ENCODE assay signal across 8 mouse cellular contexts in the genomic region with DNA sequence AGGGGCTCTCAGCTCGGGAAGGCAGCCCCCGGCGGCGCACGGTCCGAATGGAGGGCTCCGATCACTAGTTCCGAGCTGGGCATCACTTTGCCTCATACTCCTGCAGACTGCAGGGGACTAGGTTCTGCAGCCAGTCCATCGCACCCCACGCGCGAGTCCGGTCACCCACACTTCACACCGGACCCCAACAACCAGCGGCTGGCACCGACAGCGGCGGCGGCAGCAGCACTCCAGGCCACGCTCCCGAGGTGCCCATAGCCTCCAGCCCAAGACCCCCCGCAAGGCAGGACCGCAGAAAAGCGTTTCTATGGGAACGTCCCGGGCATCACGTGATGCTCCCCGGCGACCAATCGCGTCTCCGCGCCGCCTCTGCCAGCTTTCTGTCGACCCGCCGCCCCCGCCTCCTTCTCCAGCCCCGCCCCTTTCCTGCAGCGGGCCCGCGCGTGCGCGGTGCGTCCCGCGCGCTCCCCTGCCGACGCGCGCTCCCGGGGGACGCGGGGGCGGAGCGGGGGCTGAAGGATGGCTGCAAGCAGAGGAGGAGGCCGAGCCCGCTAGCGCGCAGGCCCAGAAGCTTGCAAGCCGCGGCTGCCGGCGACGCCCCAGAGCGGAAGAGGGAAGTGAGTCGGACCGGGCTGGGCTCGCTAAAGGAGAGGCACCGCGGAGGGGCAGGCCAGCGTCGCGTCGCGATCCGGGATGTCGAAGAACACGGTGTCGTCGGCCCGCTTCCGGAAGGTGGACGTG. TPM values are rescaled to one million over a fixed set of nuclear protein-coding genes. Genes with fewer than 3 reads are reported as not detected.
DNase-seq lines count a peak whose midpoint lies in the region; ATAC-seq lines count a peak whose summit lies in the region.

A gene (minus strand): TSS at position 320 of the 741 bp plus-strand sequence.
A gene (plus strand): TSS at position 511 of the 741 bp plus-strand sequence.

- peak within 1 kb of the TSS; percentile 98 for H3K9ac ChIP-seq in heart, embryonic 13.5 days
- H3K9ac ChIP-seq in liver, embryonic 12.5 days: peak within 1 kb of the TSS; percentile 93
- H3K9ac ChIP-seq in stomach, embryonic 15.5 days: peak within 1 kb of the TSS; percentile 96

- DNase-seq in CD4-positive, CD25-positive, alpha-beta regulatory T cell, adult 2 months (ENCODE audit: low read depth, low spot score): peak; percentile 99
- peak; percentile 19 for DNase-seq in fat pad, adult 2 months (ENCODE audit: extremely low read depth, low read depth, low spot score)
- peak; percentile 98 for DNase-seq in kidney, postnatal 10 days
- DNase-seq in natural killer cell, adult 2 months (ENCODE audit: low spot score in 2 of 2): peak; percentile 96 to 98

- ATAC-seq in heart, embryonic 13.5 days (ENCODE audit: extremely low read depth, insufficient number of reproducible peaks, low FRiP score, low TSS enrichment): peak; percentile 93
- peak; percentile 98 for ATAC-seq in liver, embryonic 12.5 days
- ATAC-seq in stomach, embryonic 15.5 days (ENCODE audit: insufficient read depth, low FRiP score, low read depth): peak; percentile 98

- H3K4me3 ChIP-seq in brown adipose tissue, adult 24 weeks (ENCODE audit: insufficient read depth, low read depth, low read length): peak within 1 kb of the TSS; percentile 98
- peak within 1 kb of the TSS; percentile 90 for H3K4me3 ChIP-seq in heart, embryonic 13.5 days
- H3K4me3 ChIP-seq in liver, embryonic 12.5 days: peak within 1 kb of the TSS; percentile 79
- H3K4me3 ChIP-seq in stomach, embryonic 15.5 days (replicated peaks): peak within 1 kb of the TSS; percentile 98

- peak within 1 kb of the TSS; percentile 85 for H3K27ac ChIP-seq in brown adipose tissue, adult 24 weeks (replicated peaks; ENCODE audit: low read depth, low read length)
- H3K27ac ChIP-seq in heart, embryonic 13.5 days (replicated peaks): peak within 1 kb of the TSS; percentile 94
- H3K27ac ChIP-seq in liver, embryonic 12.5 days: peak within 1 kb of the TSS; percentile 83
- peak within 1 kb of the TSS; percentile 90 for H3K27ac ChIP-seq in stomach, embryonic 15.5 days

- peaks cover 12% of the 10 kb centered on the region for H3K27me3 ChIP-seq in heart, embryonic 13.5 days (replicated peaks)
- H3K27me3 ChIP-seq in liver, embryonic 12.5 days (replicated peaks): peaks cover 27% of the 10 kb centered on the region
- no peaks in the 10 kb centered on the region; the same call in 1 of the 2 replicates for H3K27me3 ChIP-seq in stomach, embryonic 15.5 days (replicated peaks)

- under 1% methylated on average over 86 of the region's 86 CpGs for WGBS in heart, embryonic 13.5 days
- WGBS in liver, embryonic 12.5 days (ENCODE audit: insufficient replicate concordance): 1% methylated on average over 86 of the region's 86 CpGs
- WGBS in stomach, embryonic 15.5 days: under 1% methylated on average over 85 of the region's 86 CpGs

- H3K9me3 ChIP-seq in heart, embryonic 13.5 days: no peaks in the 10 kb centered on the region
- no peaks in the 10 kb centered on the region for H3K9me3 ChIP-seq in liver, embryonic 12.5 days (replicated peaks)
- no peaks in the 10 kb centered on the region for H3K9me3 ChIP-seq in stomach, embryonic 15.5 days

- H3K4me2 ChIP-seq in heart, embryonic 13.5 days: peak within 1 kb of the TSS; percentile 91
- H3K4me2 ChIP-seq in liver, embryonic 12.5 days: peak within 1 kb of the TSS; percentile 95
- peak within 1 kb of the TSS; percentile 97 for H3K4me2 ChIP-seq in stomach, embryonic 15.5 days

- peaks cover 28% of the 10 kb centered on the region for H3K36me3 ChIP-seq in heart, embryonic 13.5 days
- H3K36me3 ChIP-seq in liver, embryonic 12.5 days: peaks cover 24% of the 10 kb centered on the region
- peaks cover 3% of the 10 kb centered on the region; the same call in 1 of the 2 replicates for H3K36me3 ChIP-seq in stomach, embryonic 15.5 days

- H3K4me1 ChIP-seq in brown adipose tissue, adult 24 weeks (ENCODE audit: control insufficient read depth, insufficient read depth, insufficient read length, low read length): no peaks in the 10 kb centered on the region
- H3K4me1 ChIP-seq in heart, embryonic 13.5 days: peaks cover 19% of the 10 kb centered on the region
- peaks cover 11% of the 10 kb centered on the region for H3K4me1 ChIP-seq in liver, embryonic 12.5 days
- peaks cover 6% of the 10 kb centered on the region; the same call in 1 of the 2 replicates for H3K4me1 ChIP-seq in stomach, embryonic 15.5 days

RNA-seq across cellular contexts. Expression of the first gene that starts in this region (rescaled TPM):
- 14.7 and 20.5 TPM in 2 replicates for polyA plus RNA-seq in brown adipose tissue, adult 24 weeks (2012; ENCODE audit: insufficient read depth, insufficient read length, missing spikeins)
- 54.1 and 59.2 TPM in 2 replicates for polyA plus RNA-seq in heart, embryonic 13.5 days (2015; fragmentation: Nextera tagmentation; extraction: Ambion mirVana)
- polyA plus RNA-seq in liver, embryonic 12.5 days (2016; fragmentation: Nextera tagmentation; extraction: Ambion mirVana): 12.5 and 15.6 TPM in 2 replicates
- polyA plus RNA-seq in stomach, embryonic 15.5 days (2015; fragmentation: Nextera tagmentation; extraction: Ambion mirVana): 41.5 and 41.7 TPM in 2 replicates

RNA-seq across cellular contexts. Expression of the second gene that starts in this region (rescaled TPM):
- 62.6 and 85.9 TPM in 2 replicates for polyA plus RNA-seq in brown adipose tissue, adult 24 weeks (2012; ENCODE audit: insufficient read depth, insufficient read length, missing spikeins)
- polyA plus RNA-seq in heart, embryonic 13.5 days (2015; fragmentation: Nextera tagmentation; extraction: Ambion mirVana): 198 and 202 TPM in 2 replicates
- 188 and 197 TPM in 2 replicates for polyA plus RNA-seq in liver, embryonic 12.5 days (2016; fragmentation: Nextera tagmentation; extraction: Ambion mirVana)
- 326 and 330 TPM in 2 replicates for polyA plus RNA-seq in stomach, embryonic 15.5 days (2015; fragmentation: Nextera tagmentation; extraction: Ambion mirVana)

Comparison
In these comparisons a context has a peak if more than half of its experiments do, and no peak if none do; other contexts are left out.
1. Peak in every context shown above with its lines: DNase-seq, ATAC-seq, H3K4me3 ChIP-seq and H3K27ac ChIP-seq.
2. DNase-seq: peak in every context shown above with its lines; median percentile 99 in CD4-positive, CD25-positive, alpha-beta regulatory T cell, adult 2 months; 98 in kidney, postnatal 10 days; 97 in natural killer cell, adult 2 months; 19 in fat pad, adult 2 months.